Mouse (Mus musculus) myocyte (in vitro differentiated cells): ENCODE data around the gene Polr1d. TPM values are rescaled to one million over a fixed set of nuclear protein-coding genes. Genes with fewer than 3 reads are reported as not detected.

Source experiments
- H3K27me3 ChIP-seq: one replicate; pipeline ENCODE4 v1.6.1; 2011; ENCODE audit not compliant: control insufficient read depth, insufficient read depth, insufficient read length
- H3K36me3 ChIP-seq: one replicate; pipeline ENCODE4 v1.6.1; 2011; ENCODE audit not compliant: control insufficient read depth, insufficient read depth
- H3K4me2 ChIP-seq: one replicate; pipeline ENCODE4 v1.6.1; 2011; ENCODE audit warnings: low read depth, control low read depth
- H3K4me3 ChIP-seq: one replicate; pipeline ENCODE4 v1.5.1; 2011; ENCODE audit warnings: mild to moderate bottlenecking, control low read depth, moderate library complexity
- H3K79me2 ChIP-seq: one replicate; pipeline ENCODE4 v1.6.1; 2011; ENCODE audit not compliant: control insufficient read depth, insufficient read depth
- H3ac ChIP-seq: one replicate; pipeline ENCODE4 v1.6.1; 2011; ENCODE audit not compliant: control insufficient read depth, insufficient read length
- CEBPB ChIP-seq: IDR thresholded peaks from 2 replicates; pipeline ENCODE4 v1.6.1; 2011; ENCODE audit warnings: mild to moderate bottlenecking, moderate library complexity; ENCODE audit not compliant: poor library complexity, insufficient read depth, severe bottlenecking
- E2F4 ChIP-seq: IDR thresholded peaks from one replicate; pipeline ENCODE4 v1.6.1; 2011; ENCODE audit warnings: mild to moderate bottlenecking, control low read depth, moderate library complexity; ENCODE audit not compliant: insufficient read depth
- MAX ChIP-seq: IDR thresholded peaks from one replicate; pipeline ENCODE4 v1.6.1; 2011; ENCODE audit warnings: low read depth, mild to moderate bottlenecking, control low read depth
- MYOD1 ChIP-seq, 3 experiments: IDR thresholded peaks; one replicate each; pipeline ENCODE4 v1.6.1; 2011; ENCODE audit warnings: control low read depth in 2 of 3, low read depth in 2 of 3, mild to moderate bottlenecking in 2 of 3, moderate library complexity in 1 of 3; ENCODE audit not compliant: insufficient read length in 2 of 3, control insufficient read depth in 1 of 3
- MYOG ChIP-seq, 3 experiments: IDR thresholded peaks; one replicate each; pipeline ENCODE4 v1.6.1; 2011; ENCODE audit warnings: control low read depth in 2 of 3, low read depth in 2 of 3, mild to moderate bottlenecking in 2 of 3; ENCODE audit not compliant: insufficient read length in 2 of 3, control insufficient read depth in 1 of 3, insufficient read depth in 1 of 3
- POLR2A ChIP-seq: IDR thresholded peaks from one replicate; pipeline ENCODE4 v1.6.1; 2011; ENCODE audit warnings: low read depth, mild to moderate bottlenecking, control low read depth, moderate library complexity; ENCODE audit not compliant: insufficient read length
- POLR2AphosphoS2 ChIP-seq: IDR thresholded peaks from one replicate; pipeline ENCODE4 v1.6.1; 2011; ENCODE audit warnings: low read depth, control low read depth; ENCODE audit not compliant: insufficient read length
- REST ChIP-seq: IDR thresholded peaks from one replicate; pipeline ENCODE4 v1.6.1; 2011; ENCODE audit warnings: mild to moderate bottlenecking, control low read depth, moderate library complexity; ENCODE audit not compliant: insufficient read depth, insufficient read length
- SRF ChIP-seq: IDR thresholded peaks from one replicate; pipeline ENCODE4 v1.6.1; 2011; ENCODE audit warnings: low read depth; ENCODE audit not compliant: control insufficient read depth, insufficient read length
- TCF12 ChIP-seq: IDR thresholded peaks from one replicate; pipeline ENCODE4 v1.6.1; 2011; ENCODE audit warnings: mild to moderate bottlenecking, control low read depth; ENCODE audit not compliant: poor library complexity, insufficient read depth, severe bottlenecking
- TCF3 ChIP-seq: IDR thresholded peaks from one replicate; pipeline ENCODE4 v1.6.1; 2011; ENCODE audit warnings: low read depth, control low read depth; ENCODE audit not compliant: insufficient read length
- USF1 ChIP-seq: IDR thresholded peaks from one replicate; pipeline ENCODE4 v1.6.1; 2011; ENCODE audit warnings: low read depth, mild to moderate bottlenecking, control low read depth, moderate library complexity
- polyA plus RNA-seq: library from polyadenylated mRNA; unstranded; fragments of >200 nt; fragmentation: generic; extraction: Trizol; gene quantifications from one replicate; pipeline ENCODE4 v1.2.1, GENCODE M21; 2012; ENCODE audit warnings: missing spikeins

Polr1d gene
- polyA plus RNA-seq, 1 experiment = 92.4 TPM

DNA sequence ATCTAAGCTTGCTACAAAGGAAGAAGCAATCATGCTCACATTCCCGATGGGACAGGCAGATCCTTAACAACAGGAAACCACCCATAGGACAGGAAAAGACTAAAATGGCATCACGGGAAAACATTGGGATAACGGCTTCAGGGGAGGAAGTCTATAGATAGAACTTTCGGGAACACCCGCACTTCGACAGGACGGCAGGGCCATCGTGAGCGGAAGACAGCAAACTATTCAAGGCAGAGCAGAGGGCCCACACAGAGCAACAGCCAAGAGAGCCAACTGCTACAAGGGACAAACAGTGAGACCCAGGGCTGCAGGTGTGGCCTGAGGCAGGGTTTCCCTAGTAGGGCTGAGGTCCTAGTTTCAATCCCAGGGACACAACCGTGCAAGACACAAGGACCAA, 40.8 kb upstream of the Polr1d start:
- H3K36me3 ChIP-seq = no peaks in the 10 kb centered on the region
- no peak overlapping the region for H3K4me3 ChIP-seq
- no peak overlapping the region for H3K4me2 ChIP-seq
- H3K27me3 ChIP-seq = no peaks in the 10 kb centered on the region
- H3K79me2 ChIP-seq = no peaks in the 10 kb centered on the region
- no peak overlapping the region for H3ac ChIP-seq
- no peak for TF ChIP-seq MYOD1 (IDR thresholded peaks at IDR 0.05; ENCODE audit: control insufficient read depth in 1 of 3, insufficient read length in 2 of 3, low read depth in 2 of 3)
- TF ChIP-seq E2F4 = no peak
- TF ChIP-seq CEBPB = no peak
- no peak for TF ChIP-seq MYOG (IDR thresholded peaks at IDR 0.05; ENCODE audit: control insufficient read depth in 1 of 3, insufficient read depth in 1 of 3, insufficient read length in 2 of 3, low read depth in 2 of 3)
- no peak for TF ChIP-seq POLR2A
- TF ChIP-seq TCF12 = no peak
- TF ChIP-seq POLR2AphosphoS2 = no peak
- TF ChIP-seq SRF = no peak
- no peak for TF ChIP-seq USF1
- no peak for TF ChIP-seq MAX
- no peak for TF ChIP-seq TCF3
- TF ChIP-seq REST = no peak

DNA sequence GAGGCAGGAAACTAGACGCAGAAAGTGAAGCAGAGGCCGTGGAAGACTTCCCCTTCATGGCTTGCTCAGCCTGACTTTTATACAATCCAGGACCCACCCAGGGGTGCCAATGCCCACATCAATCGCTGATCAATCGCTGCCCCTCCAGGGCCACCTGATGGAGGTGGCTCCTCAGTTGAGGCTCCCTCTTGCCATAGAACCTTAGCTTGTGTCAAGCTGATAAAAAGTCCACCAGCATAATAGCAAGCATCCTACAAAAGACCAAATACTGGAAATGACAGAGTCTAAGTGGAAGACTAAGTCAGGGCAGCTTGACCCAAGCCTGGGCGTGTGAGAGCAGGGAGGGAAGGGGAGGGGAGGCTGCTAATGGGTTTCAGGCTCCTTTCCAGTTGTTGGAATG, 40.2 kb upstream of the Polr1d start:
- Histone ChIP-seq H3K4me3 (no peak overlapping the region), H3K79me2 (no peaks in the 10 kb centered on the region), H3K36me3 (no peaks in the 10 kb centered on the region), H3K27me3 (no peaks in the 10 kb centered on the region), H3K4me2 (no peak overlapping the region), H3ac (no peak overlapping the region)
- TF ChIP-seq POLR2A (no peak), TCF12 (no peak), SRF (no peak), USF1 (no peak), MYOG (IDR thresholded peaks at IDR 0.05; ENCODE audit: control insufficient read depth in 1 of 3, insufficient read depth in 1 of 3, insufficient read length in 2 of 3, low read depth in 2 of 3) (no peak), MAX (no peak), MYOD1 (IDR thresholded peaks at IDR 0.05; ENCODE audit: control insufficient read depth in 1 of 3, insufficient read length in 2 of 3, low read depth in 2 of 3) (no peak), TCF3 (no peak), CEBPB (no peak), REST (no peak), E2F4 (no peak), POLR2AphosphoS2 (no peak)

DNA sequence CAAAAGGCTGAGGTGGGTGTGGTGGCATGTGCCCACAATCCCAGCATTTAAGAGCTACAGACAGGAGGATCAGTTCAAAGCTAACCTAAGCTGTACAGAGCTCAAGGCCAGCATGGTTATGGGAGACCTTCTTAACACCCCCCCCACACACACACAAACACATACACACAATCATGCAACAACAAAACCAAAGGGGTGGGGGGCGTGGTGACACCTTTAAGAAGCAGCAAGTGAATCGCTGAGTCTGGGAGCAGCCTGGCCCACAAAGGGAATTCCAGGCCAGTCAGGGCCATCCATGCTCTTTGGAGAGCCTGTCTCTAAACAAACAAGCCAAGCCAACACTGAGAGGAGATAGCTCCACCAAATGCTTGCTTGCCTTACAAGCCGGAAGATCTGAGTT, 39.2 kb upstream of the Polr1d start:
- H3K27me3 ChIP-seq = no peaks in the 10 kb centered on the region
- H3K36me3 ChIP-seq = no peaks in the 10 kb centered on the region
- TF ChIP-seq POLR2AphosphoS2 (no peak), CEBPB (no peak), TCF12 (no peak), MAX (no peak), POLR2A (no peak), MYOG (IDR thresholded peaks at IDR 0.05; ENCODE audit: control insufficient read depth in 1 of 3, insufficient read depth in 1 of 3, insufficient read length in 2 of 3, low read depth in 2 of 3) (no peak), SRF (no peak), USF1 (no peak), TCF3 (no peak), REST (no peak), MYOD1 (IDR thresholded peaks at IDR 0.05; ENCODE audit: control insufficient read depth in 1 of 3, insufficient read length in 2 of 3, low read depth in 2 of 3) (no peak), E2F4 (no peak)
- H3K79me2 ChIP-seq = no peaks in the 10 kb centered on the region
- no peak overlapping the region for H3ac ChIP-seq
- no peak overlapping the region for H3K4me2 ChIP-seq
- H3K4me3 ChIP-seq = no peak overlapping the region

- Histone ChIP-seq H3K4me2 (no peak overlapping the region), H3ac (no peak overlapping the region), H3K36me3 (no peaks in the 10 kb centered on the region), H3K4me3 (no peak overlapping the region), H3K79me2 (no peaks in the 10 kb centered on the region), H3K27me3 (no peaks in the 10 kb centered on the region)
- no peak for TF ChIP-seq MYOD1 (IDR thresholded peaks at IDR 0.05; ENCODE audit: control insufficient read depth in 1 of 3, insufficient read length in 2 of 3, low read depth in 2 of 3)
Observed at GRCm38 (mm10) chr5:147039394-147039793, 37.5 kb upstream of the Polr1d start.
